Mouse (Mus musculus): ENCODE results near the gene Rtraf.
"Not testable (repeated sequence)": the region's sequence is repeated elsewhere in the genome, so short reads cannot be mapped to it uniquely, and the experiment has no call there.

Rtraf gene

DNA sequence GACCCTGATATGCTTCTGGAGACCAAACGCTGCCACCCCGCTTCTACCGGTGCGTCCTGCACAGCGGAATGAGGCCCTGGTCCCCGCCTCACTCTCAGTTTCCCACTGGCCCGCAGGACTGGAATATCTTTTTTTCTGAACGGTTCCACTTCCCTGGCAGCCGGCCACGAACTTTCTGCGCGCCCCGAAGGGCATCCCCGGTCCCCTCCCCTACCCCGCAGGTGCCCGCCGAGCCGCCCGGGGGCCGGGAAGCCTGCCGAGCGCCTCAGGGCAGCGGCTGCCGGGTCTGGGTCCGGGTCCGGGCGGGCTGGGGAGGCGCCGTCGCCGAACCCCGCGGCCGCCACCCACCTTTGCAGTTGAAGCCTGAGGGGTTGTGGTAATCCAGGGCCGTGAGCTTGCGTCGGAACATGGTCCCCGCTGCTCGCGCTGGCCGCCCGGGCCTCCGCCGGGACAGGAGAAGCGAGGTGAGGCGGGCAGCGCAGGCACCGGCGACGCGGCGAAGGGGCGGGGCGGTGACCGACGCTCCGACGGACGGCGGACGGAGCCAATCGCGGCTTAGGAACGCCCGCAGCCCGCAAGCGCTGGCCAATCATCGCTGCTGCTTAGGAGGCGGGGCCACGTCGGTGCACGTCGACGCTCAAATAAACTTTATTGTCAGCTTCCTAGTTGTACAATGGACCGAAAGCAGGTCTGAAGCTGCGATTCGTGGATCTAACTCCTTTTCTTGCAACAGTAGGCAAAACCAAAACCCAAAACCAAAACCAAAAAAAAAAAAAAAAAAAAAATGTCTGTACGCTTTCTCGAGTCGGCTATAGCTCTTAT lies at the start of gene Rtraf:
Rtraf (minus strand) TSS at position 504 of the 822 bp plus-strand sequence.
- DNase-seq (ENCODE audit: low read depth, low spot score) = peak; percentile 90

DNA sequence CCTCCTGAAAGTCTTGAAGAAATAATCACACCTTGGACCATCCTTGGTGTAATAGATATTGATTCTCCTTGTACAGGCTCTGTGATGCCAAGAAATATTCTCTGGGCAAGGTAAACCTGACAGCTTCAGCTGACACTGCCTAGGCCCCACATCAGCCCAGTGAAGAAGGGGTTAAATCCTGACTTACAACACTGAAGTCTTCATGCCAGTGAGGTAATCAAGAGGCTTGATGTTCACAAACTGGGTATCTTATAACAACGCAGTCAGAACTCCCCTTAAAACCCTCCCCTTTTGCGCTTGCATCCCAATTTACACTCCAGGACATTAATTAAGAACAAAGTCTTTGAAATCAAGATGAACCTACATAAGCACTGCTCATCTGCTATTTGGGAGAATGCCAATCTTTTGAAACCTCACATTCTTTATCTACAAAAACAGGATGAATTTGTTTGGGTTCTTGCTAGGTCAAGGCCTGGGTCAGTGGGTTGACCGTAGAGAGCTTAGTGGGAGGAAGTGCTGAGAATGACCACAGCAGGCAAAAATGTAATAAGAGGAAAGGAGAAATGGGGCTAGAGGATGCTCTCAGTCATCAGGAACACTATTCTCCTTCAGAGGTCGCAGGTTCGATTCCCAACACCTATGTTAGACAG lies 43.8 kb upstream of the Rtraf start:
- no peak for DNase-seq (ENCODE audit: low read depth, low spot score)

DNA sequence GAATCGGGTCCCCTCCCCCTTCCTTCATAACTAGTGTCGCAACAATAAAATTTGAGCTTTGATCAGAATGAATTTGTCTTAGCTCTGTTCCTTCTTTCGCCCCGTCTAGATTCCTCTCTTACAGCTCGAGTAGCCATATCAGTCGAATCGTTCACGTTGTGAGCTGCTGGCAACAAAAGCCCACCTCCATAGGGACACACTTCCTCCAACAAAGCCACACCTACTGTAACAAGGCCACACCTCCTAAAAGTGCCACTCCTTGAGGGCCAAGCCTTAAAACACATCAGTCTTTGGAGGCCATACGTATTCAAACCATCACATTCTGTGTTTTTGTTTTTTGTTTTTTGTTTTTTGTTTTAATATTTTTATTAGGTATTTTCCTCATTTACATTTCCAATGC lies 41.5 kb upstream of the Rtraf start:
- not testable (repeated sequence) for DNase-seq (ENCODE audit: low read depth, low spot score)

DNA sequence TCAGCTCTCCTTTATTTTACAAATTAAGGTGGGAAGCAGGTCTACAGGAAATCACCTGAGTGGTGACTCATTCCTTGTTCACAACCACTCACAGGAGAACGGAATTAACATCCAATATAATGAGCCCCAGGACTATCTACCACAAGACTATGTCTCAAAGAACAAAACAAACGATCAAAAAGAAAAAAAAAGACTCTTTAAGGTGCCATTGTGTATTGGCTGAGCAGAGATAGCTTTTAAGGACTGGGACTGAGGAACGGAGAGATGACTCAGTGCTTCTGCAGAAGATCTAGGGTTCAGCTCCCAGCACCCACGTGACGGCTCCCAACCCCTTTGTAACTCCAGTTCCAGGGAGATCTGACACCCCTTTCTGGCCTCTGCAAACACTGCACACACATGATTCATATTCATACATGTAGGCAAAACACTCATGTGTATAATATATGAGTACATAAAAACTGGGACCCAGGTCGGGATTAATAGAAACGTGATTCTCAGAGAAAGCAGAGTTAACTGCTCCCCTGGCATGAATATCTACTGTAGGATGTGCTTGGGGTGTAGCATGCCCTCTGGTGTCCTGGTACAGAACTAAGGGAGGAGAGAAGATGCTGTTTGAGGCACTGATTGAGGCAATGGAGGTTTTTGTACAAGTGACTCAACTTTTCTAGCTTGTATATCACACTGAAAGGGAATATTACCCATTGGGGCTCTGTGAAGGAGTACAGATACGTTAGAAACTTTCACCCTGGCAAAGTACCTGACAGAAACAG lies 37.9 kb upstream of the Rtraf start:
- no peak for DNase-seq (ENCODE audit: low read depth, low spot score)

DNA sequence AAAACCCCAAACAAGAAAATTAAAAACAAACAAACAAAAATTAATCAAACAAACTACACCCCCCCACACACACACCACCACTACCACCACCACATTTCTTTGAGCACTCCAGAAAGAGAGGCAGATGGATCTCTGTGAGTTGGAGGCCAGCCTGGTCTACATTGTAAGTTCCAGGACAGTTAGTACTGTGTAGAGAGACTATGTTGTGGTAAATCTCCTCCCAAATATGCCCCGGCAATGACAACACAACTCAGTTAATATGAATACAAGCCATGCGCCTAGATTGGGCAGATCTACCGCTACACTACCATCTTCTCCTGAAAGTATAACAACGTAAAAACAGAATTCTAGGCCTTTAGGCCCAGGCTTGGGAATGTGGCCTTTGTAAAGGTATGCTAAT lies 36.7 kb upstream of the Rtraf start:
- no peak for DNase-seq (ENCODE audit: low read depth, low spot score)

DNA sequence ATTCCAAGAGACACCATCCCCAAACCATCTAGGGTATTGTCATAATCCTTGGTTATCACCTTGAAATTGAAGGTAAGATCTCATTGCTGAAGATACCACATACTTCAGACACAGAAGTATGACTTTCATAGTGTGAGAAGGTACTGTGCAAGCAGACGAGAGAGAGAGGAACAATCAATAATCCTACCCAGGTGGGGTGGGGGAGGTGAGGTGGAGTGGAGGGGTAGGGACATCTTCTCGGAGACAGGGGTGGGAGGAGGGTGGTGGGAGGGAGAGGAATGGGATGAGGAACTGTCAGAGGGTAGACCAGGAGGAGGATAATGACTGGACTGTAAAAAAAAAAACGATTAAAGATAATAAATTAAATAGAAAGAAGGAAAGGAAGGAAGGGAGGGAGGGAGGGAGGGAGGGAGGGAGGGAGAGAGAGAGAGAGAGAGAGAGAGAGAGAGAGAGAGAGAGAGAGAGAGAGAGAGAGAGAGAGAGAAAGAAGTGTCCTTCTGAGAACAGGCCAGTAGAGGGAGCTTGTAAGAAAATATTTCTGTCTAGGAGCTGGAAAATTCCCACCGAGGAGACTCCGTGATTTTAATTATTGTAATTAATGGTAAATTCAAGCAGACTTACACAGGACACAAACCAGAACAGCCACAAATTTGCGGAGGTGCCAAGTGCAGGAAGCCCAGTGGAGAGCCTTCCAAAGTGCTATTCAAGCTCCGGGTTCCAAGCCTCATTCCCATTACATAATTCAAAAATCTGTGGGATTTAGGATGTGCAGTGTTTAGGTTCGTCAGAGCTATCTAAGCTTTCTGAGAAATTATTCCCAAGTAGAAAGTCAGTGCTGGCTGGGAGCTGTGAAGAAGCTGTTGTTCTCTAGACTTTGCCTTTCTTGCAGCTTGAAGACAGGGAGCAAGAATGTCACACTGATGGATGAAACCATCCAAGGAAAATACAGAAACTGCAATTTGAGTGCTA lies 35.5 kb upstream of the Rtraf start:
- peak; percentile 22 for DNase-seq (ENCODE audit: low read depth, low spot score)

DNA sequence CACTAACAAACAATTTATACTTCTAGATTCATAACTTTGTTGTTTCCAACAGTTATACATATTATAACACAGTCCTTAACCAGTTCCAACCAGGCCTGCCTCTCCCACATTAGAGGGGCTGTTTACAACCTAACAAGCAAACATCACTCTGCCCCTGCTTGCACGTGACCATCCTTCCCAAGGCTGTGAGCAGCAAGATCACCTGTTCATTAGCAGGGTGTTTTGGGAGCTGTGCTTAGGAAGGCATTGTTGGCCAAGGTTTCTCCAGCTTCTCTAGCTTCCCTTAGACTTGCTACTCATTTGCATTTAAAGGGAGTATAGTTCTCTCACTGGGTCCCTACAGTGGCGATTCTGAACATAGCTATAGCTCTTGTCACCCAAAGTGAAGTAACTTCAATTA lies 34.7 kb upstream of the Rtraf start:
- no peak for DNase-seq (ENCODE audit: low read depth, low spot score)

DNA sequence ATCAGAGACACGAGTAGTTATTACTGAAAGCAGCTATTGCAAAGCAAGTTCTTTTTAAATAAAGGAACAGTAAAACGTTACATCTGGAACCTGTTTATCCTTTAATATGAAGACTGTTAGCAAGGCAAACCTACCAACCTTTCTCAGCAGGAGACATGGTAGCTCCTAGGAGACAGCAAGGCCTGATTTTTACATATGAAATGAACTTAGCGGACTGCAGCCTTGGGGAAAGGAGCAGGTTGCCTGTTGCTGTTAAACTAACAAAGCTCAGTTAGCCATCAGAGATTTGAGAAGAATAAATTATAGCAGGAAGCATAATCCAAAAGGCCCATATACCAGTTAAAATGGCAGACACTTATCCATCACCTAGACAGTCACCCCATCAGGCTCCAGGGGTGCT lies 29.8 kb upstream of the Rtraf start:
- DNase-seq (ENCODE audit: low read depth, low spot score) = no peak

DNA sequence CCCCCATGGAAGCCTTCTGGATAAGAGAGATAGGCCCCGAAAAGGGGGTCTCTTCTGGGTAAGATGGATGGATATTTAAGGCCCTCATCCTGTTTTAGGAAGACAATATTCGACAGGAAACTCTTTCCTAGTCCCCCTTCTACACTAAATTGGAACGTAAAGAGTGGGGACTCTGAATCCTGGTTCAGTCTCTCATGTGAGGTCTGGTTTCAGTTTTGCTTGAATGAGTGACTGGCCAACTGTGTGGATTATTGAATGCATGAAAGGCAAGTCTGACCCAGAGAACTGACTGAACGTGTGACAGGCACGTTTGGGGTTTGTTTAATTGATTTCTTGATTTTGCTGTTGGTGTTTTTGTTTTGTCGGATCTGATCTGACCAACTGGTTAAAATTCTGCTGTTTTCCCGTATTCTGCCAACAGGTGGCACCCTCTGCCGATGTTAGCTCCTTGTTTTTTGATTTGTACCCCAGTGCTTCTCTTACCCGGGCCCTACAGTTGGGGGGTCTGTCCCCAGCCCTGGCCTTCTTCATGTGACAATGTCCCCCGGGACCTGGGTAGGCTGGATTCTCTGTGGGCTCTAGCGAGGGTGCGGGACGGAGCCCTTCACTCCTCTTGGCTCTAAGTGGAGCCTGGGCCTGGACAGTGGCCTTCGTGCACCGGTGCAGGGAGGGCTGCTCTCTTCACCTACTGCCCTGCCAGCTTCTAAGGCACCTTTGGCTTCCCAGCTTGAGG lies 16.1 kb upstream of the Rtraf start:
- DNase-seq (ENCODE audit: low read depth, low spot score) = no peak

DNA sequence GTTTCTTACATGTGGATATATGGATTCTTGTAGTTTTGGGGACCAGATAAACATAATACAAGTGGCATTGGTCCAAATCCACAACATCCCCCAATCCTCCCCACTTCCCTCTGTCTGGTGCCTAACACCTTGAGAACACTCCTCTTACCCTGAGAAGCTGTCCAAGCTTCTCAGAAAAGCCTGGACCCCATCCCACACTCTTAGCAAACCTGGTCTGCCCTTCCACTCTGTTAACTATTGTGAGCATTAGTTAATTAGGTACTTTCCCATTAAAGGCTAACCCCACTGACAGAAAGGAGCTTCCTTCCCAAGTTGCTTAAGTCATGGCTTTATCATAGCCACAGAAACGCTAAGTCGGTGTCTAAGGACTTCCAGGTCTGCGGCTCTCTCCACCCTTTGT lies 12.7 kb upstream of the Rtraf start:
- DNase-seq (ENCODE audit: low read depth, low spot score) = no peak

DNA sequence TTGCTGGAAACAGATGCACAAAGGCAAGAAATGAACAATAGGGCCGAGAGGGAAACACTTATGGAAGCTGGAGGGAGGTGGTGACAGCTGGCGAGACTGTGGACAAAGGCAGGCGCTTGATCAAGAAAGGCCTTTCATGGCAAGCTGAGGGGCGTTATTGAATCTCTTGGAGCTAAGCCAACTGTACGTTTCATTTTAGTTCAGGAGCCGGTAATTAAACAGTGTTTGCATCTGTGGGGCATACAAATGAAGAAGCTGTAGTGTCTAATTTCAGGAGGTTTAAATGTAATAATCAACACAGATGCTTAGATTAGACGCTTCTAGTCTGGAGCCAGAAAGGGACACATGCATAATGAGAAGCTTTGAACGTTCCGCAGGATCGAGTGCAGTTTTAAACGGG lies 1.9 kb upstream of the Rtraf start:
- DNase-seq (ENCODE audit: low read depth, low spot score) = peak; percentile 69

DNA sequence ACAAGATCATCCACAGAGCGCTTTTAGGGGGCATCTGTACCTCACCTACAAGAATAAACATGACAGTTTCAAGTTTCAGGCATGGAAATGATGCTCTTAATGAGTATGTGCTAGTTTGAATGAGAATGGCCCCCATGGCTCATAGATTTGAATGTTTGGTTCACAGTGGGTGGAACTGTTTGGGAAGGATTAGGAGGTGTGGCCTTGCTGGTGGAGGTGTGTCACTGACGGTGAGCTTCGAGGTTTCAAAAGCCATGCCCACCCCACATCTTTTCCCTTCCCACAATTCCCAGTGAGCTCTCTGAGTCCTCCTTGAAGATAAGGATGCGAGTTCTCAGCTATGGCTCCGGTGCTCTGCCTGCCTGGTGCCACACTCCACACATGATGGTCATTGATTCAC lies 1.9 kb downstream of the Rtraf start:
- DNase-seq (ENCODE audit: low read depth, low spot score) = no peak

DNA sequence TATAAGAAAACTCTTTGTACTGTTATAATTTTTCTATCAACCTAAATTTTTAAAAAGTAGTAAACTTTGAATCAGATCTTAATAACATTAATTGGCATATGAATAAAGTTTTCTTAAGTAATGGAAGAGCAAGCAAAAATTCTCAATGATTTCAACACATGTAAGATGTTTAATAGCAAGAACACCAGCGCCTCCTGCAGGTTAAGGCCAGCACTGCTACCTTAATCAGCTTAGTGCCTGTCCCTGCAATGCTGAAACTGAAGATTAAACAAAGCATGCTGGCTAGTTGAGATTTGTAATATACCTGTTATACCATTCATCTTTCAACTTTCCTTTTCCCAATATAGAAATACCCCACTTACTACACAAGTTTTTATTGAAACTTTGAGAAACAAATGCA lies 5.7 kb downstream of the Rtraf start:
- DNase-seq (ENCODE audit: low read depth, low spot score) = no peak

DNA sequence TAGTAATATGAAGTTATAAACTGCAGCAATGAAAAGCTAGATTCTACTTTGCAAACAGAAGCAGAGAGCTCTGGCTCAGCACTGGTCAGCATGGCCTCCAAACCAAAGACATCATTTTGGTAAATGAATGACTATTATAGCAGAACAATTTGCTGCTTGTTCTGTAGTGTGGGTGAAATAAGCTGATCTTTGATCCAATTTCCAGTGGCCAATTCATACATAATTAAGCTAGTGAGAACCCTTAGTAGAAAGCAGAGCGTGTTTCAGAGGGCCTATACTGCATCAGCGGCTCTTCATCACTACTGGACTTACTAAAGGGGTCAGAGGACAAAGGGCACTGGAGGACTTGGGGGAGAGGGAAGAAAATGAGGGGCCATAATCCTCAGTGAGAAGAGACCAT lies 10.6 kb downstream of the Rtraf start:
- DNase-seq (ENCODE audit: low read depth, low spot score) = no peak

DNA sequence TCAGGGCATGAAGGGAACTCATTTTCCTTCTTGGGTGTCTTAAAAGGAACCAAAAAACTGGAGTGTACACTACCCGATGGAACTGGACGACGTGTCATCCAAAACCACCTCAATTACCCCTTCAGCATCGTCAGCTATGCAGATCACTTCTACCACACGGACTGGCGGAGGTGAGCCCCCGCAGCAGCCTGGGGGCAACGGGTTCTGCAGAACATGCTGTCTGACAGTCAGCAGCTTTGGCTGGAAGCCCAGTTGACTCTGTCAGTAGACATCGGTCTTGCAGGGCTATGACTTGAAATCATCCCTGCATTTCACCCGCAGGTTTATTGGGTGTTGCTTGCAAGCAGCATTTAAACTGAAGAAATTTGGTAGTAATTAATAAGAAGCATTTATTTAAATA lies 13.7 kb downstream of the Rtraf start:
- DNase-seq (ENCODE audit: low read depth, low spot score) = no peak

DNA sequence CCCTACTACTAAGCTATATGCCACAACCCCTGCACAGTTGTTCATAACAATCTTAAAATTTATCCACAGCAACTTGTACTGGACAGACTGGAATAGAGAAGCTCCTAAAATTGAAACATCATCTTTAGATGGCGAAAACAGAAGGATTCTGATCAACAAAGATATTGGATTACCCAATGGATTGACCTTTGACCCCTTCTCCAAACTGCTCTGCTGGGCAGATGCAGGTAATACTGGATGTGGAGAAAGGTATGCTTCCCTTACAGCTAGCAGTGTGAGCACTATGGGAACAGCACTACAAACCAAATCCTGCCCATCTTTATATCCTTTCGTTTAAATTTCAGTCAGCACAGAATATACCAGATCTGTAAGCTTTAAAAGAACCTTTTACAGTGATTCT lies 15.8 kb downstream of the Rtraf start:
- DNase-seq (ENCODE audit: low read depth, low spot score) = no peak

DNA sequence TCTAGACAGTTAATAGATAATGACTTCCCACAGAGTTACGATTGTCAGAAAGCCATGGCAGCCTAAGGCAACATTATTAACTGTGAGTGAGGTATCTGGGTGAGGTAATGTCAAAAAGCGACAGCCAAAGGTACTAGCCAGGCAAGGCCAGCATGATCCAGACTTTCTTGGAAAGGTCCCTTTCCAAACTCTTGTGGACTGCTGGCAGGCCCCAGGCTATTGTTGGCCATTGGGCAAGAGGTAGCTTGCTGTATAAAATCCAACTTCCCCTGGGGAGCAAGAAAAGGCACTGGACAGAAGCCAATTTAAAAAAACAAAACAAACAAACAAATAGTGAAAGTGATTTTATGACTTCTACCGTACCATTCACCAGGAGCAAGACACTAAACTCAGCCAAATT lies 16.3 kb downstream of the Rtraf start:
- no peak for DNase-seq (ENCODE audit: low read depth, low spot score)

DNA sequence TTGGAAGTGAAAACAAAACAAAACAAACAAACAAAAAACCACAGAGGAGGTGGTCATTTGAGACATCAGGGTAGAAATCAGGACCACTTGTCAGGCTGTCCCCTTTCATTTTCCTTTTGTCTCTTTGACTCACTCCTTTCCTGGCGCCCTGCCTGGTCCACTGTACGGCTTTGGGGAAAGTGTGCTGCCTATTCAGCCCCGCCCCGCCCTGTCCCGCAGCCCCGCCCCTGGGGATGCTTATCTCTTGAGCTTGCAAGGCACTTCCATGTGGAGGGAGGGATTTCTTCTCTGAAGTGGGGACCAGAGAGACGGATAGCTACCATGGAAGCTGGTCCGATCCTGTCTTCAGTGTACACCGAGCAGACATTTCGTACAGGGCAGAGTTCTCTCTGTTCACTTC lies 20.0 kb downstream of the Rtraf start:
- no peak for DNase-seq (ENCODE audit: low read depth, low spot score)

DNA sequence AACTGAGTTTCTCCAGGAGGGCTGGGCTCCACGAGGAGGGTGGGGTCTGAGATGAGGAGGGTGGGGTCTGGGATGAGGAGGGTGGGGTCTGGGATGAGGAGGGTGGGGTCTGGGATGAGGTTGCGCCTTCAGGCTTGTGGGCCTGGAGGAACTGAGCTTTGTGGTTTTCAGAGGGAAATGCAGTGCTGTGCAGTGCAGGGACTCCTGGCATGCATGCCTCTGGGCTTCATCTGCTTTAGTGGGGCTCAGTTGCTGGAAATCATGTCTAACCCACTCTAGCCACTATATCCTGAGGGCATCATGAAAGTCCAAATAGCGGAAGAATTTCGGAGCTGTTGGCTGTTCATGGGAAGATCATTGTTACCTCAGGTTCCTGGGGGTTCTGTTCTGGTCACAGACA lies 20.4 kb downstream of the Rtraf start:
- DNase-seq (ENCODE audit: low read depth, low spot score) = no peak

DNA sequence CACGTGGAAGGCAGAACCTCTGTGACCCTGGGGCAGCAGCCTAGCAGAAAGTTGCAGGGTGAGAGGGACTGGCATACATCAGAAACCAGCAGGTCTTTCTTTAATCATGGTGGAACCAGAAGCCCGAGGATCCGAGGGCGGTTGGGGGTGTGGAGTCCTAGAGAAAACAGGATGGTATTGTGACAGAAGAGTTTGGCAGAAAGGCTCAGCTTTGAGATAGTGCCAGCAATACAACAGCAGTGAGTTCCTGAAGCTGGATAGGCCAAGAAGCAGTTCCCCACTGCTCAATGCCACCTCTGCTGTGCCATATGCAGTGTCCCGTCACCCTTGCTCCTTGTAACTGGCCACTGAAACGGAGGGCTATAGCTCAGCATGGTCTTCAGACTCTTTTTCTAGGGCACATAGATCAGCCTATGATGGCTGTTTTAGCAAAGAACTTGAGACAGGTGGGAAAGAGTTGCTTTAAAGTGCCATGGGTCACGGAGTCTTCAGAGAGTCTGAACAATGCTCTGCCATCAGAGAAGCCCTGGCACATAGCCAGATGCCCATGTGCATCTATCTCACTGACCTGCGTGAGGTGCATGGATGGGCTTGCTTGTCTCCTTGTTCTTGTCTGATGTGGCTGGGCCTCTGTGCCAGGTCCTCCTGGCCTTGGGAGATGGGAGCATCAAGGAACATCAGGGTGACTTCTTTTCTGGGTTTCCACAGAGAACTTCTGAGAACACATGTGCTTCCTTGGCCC lies 22.0 kb downstream of the Rtraf start:
- DNase-seq (ENCODE audit: low read depth, low spot score) = no peak

Data from brain, embryonic 18.5 days (tissue).